8 mouse cellular contexts compared by ENCODE assay signal in genomic region chr17:48543301-48543765, GRCm38 (mm10).
DNase-seq lines count a peak whose midpoint lies in the region.

No protein-coding gene starts in this region.

- peak; percentile 37 for DNase-seq in kidney, adult 18-20 months
- DNase-seq in kidney, adult 11 months, result no peak
- DNase-seq in frontal cortex, postnatal 36 days (ENCODE audit: low spot score in 2 of 2), result peak; percentile 71 to 85
- DNase-seq in layer of hippocampus, postnatal 36 days, result peak; percentile 48 to 55
- DNase-seq in right cerebral cortex, postnatal 14 days, result peak; percentile 65
- DNase-seq in thymus, postnatal 4 days, result no peak
- DNase-seq in adrenal gland, adult 2 months, result no peak
- no peak for DNase-seq in T-cell, adult 2 months (ENCODE audit: low spot score)

Comparison
In these comparisons a context has a peak if more than half of its experiments do, and no peak if none do; other contexts are left out.
1. DNase-seq: peak in kidney, adult 18-20 months (single experiment), frontal cortex, postnatal 36 days (2 of 2), layer of hippocampus, postnatal 36 days (2 of 2) and right cerebral cortex, postnatal 14 days (single experiment); none in kidney, adult 11 months (single experiment), thymus, postnatal 4 days (single experiment), adrenal gland, adult 2 months (single experiment) and T-cell, adult 2 months (single experiment).